Mouse (Mus musculus): ENCODE results near the gene Tpp1.

GRCm38 (mm10) chr7:105703184-105703583, 48.9 kb downstream of the Tpp1 start:
- no peak for TF ChIP-seq POLR2A (IDR thresholded peaks at IDR 0.05; ENCODE audit: insufficient read depth, low read depth, low read length)
- TF ChIP-seq CTCF (IDR thresholded peaks at IDR 0.05; ENCODE audit: insufficient read depth, low read depth, low read length): no peak

All from olfactory bulb, adult 2 months (tissue).